Mouse (Mus musculus): ENCODE data around the gene Grik4.

Gene Grik4

GRCm38 (mm10) chr9:42898091-42898591 is 46.2 kb downstream of the Grik4 start:
- DNase-seq (ENCODE audit: low read depth), result no peak

- DNase-seq (ENCODE audit: low read depth), result no peak
These were observed 46.8 kb downstream of the Grik4 start for GRCm38 (mm10) chr9:42897361-42898051.

GRCm38 (mm10) chr9:42896421-42897210 is 47.7 kb downstream of the Grik4 start:
- DNase-seq (ENCODE audit: low read depth), result no peak

GRCm38 (mm10) chr9:42892765-42893164 is 51.5 kb downstream of the Grik4 start:
- no peak for DNase-seq (ENCODE audit: low read depth)

GRCm38 (mm10) chr9:42887930-42888329 is 56.4 kb downstream of the Grik4 start:
- DNase-seq (ENCODE audit: low read depth), result no peak

- no peak for DNase-seq (ENCODE audit: low read depth)
These were observed 58.1 kb downstream of the Grik4 start for GRCm38 (mm10) chr9:42886112-42886766.

GRCm38 (mm10) chr9:42885566-42885965 is 58.7 kb downstream of the Grik4 start:
- DNase-seq (ENCODE audit: low read depth), result no peak

GRCm38 (mm10) chr9:42885123-42885522 is 59.2 kb downstream of the Grik4 start:
- no peak for DNase-seq (ENCODE audit: low read depth)

- DNase-seq (ENCODE audit: low read depth), result no peak
These were observed 61.1 kb downstream of the Grik4 start for GRCm38 (mm10) chr9:42883006-42883759.

- DNase-seq (ENCODE audit: low read depth), result no peak
These were observed 62.0 kb downstream of the Grik4 start for GRCm38 (mm10) chr9:42882313-42882712.

- DNase-seq (ENCODE audit: low read depth), result no peak
These were observed 63.3 kb downstream of the Grik4 start for GRCm38 (mm10) chr9:42881040-42881439.

- no peak for DNase-seq (ENCODE audit: low read depth)
These were observed 65.9 kb downstream of the Grik4 start for GRCm38 (mm10) chr9:42878401-42878800.

- DNase-seq (ENCODE audit: low read depth), result no peak
These were observed 71.4 kb downstream of the Grik4 start for GRCm38 (mm10) chr9:42872885-42873284.

- peak; percentile 83 for DNase-seq (ENCODE audit: low read depth)
These were observed 72.6 kb downstream of the Grik4 start for GRCm38 (mm10) chr9:42871681-42872080.

- DNase-seq (ENCODE audit: low read depth), result no peak
These were observed 74.0 kb downstream of the Grik4 start for GRCm38 (mm10) chr9:42870257-42870656.

- no peak for DNase-seq (ENCODE audit: low read depth)
These were observed 75.8 kb downstream of the Grik4 start for GRCm38 (mm10) chr9:42868508-42868907.

GRCm38 (mm10) chr9:42866650-42867049 is 77.6 kb downstream of the Grik4 start:
- no peak for DNase-seq (ENCODE audit: low read depth)

GRCm38 (mm10) chr9:42865036-42865829 is 79.1 kb downstream of the Grik4 start:
- no peak for DNase-seq (ENCODE audit: low read depth)

- no peak for DNase-seq (ENCODE audit: low read depth)
These were observed 80.9 kb downstream of the Grik4 start for GRCm38 (mm10) chr9:42863360-42863759.

GRCm38 (mm10) chr9:42861711-42862110 is 82.6 kb downstream of the Grik4 start:
- no peak for DNase-seq (ENCODE audit: low read depth)

GRCm38 (mm10) chr9:42861238-42861637 is 83.1 kb downstream of the Grik4 start:
- DNase-seq (ENCODE audit: low read depth), result no peak
